Mouse (Mus musculus): ENCODE results near the gene Krt20. TPM values are rescaled to one million over a fixed set of nuclear protein-coding genes. Genes with fewer than 3 reads are reported as not detected.
A peak's percentile ranks its signal among the peaks of the same experiment; 100 is the strongest.

Krt20 gene
- polyA plus RNA-seq, 1 experiment, result not detected

GRCm38 (mm10) chr11:99464836-99465235 is 26.9 kb upstream of the Krt20 start:
- no peaks in the 10 kb centered on the region for H3K4me1 ChIP-seq (ENCODE audit: control insufficient read depth, insufficient read depth, low read length)
- no peaks in the 10 kb centered on the region for H3K27me3 ChIP-seq (ENCODE audit: control insufficient read depth, insufficient read depth, low read length)
- DNase-seq, result peak; percentile 62 to 75
- H3K4me3 ChIP-seq (replicated peaks; ENCODE audit: insufficient read depth, low read depth, low read length), result no peak overlapping the region
- 9% methylated on average over 5 of the region's 5 CpGs for WGBS
- no peak overlapping the region for H3K27ac ChIP-seq (ENCODE audit: insufficient read depth, low read length)
- TF ChIP-seq POLR2A (IDR thresholded peaks at IDR 0.05; ENCODE audit: borderline replicate concordance, insufficient read depth, low read length), result no peak
- peak; percentile 82 for TF ChIP-seq CTCF (IDR thresholded peaks at IDR 0.05; ENCODE audit: borderline replicate concordance, insufficient read depth, low read depth, low read length)

GRCm38 (mm10) chr11:99463155-99463554 is 25.2 kb upstream of the Krt20 start:
- Histone ChIP-seq H3K27me3 (ENCODE audit: control insufficient read depth, insufficient read depth, low read length) (no peaks in the 10 kb centered on the region), H3K4me3 (replicated peaks; ENCODE audit: insufficient read depth, low read depth, low read length) (no peak overlapping the region), H3K27ac (ENCODE audit: insufficient read depth, low read length) (no peak overlapping the region), H3K4me1 (ENCODE audit: control insufficient read depth, insufficient read depth, low read length) (no peaks in the 10 kb centered on the region)
- DNase-seq, result peak; percentile 18 to 57
- 11% methylated on average over 8 of the region's 8 CpGs for WGBS
- TF ChIP-seq POLR2A (IDR thresholded peaks at IDR 0.05; ENCODE audit: borderline replicate concordance, insufficient read depth, low read length), result no peak
- TF ChIP-seq CTCF (IDR thresholded peaks at IDR 0.05; ENCODE audit: borderline replicate concordance, insufficient read depth, low read depth, low read length), result peak; percentile 84

- Histone ChIP-seq H3K27me3 (ENCODE audit: control insufficient read depth, insufficient read depth, low read length) (no peaks in the 10 kb centered on the region), H3K4me3 (replicated peaks; ENCODE audit: insufficient read depth, low read depth, low read length) (no peak overlapping the region), H3K27ac (ENCODE audit: insufficient read depth, low read length) (no peak overlapping the region), H3K4me1 (ENCODE audit: control insufficient read depth, insufficient read depth, low read length) (no peaks in the 10 kb centered on the region)
- TF ChIP-seq CTCF (IDR thresholded peaks at IDR 0.05; ENCODE audit: borderline replicate concordance, insufficient read depth, low read depth, low read length) (no peak), POLR2A (IDR thresholded peaks at IDR 0.05; ENCODE audit: borderline replicate concordance, insufficient read depth, low read length) (no peak)
- no peak for DNase-seq
- 66% methylated on average over 7 of the region's 7 CpGs for WGBS
Measured at GRCm38 (mm10) chr11:99461736-99462135, 23.8 kb upstream of the Krt20 start.

GRCm38 (mm10) chr11:99458887-99459286 is 20.9 kb upstream of the Krt20 start:
- Histone ChIP-seq H3K4me3 (replicated peaks; ENCODE audit: insufficient read depth, low read depth, low read length) (no peak overlapping the region), H3K27me3 (ENCODE audit: control insufficient read depth, insufficient read depth, low read length) (no peaks in the 10 kb centered on the region), H3K27ac (ENCODE audit: insufficient read depth, low read length) (no peak overlapping the region), H3K4me1 (ENCODE audit: control insufficient read depth, insufficient read depth, low read length) (no peaks in the 10 kb centered on the region)
- DNase-seq, result no peak
- no peak for TF ChIP-seq CTCF (IDR thresholded peaks at IDR 0.05; ENCODE audit: borderline replicate concordance, insufficient read depth, low read depth, low read length)
- TF ChIP-seq POLR2A (IDR thresholded peaks at IDR 0.05; ENCODE audit: borderline replicate concordance, insufficient read depth, low read length), result no peak
- 70% methylated on average over 7 of the region's 7 CpGs for WGBS

GRCm38 (mm10) chr11:99454759-99455158 is 16.8 kb upstream of the Krt20 start:
- H3K4me1 ChIP-seq (ENCODE audit: control insufficient read depth, insufficient read depth, low read length), result no peaks in the 10 kb centered on the region
- H3K4me3 ChIP-seq (replicated peaks; ENCODE audit: insufficient read depth, low read depth, low read length), result no peak overlapping the region
- TF ChIP-seq CTCF (IDR thresholded peaks at IDR 0.05; ENCODE audit: borderline replicate concordance, insufficient read depth, low read depth, low read length) (no peak), POLR2A (IDR thresholded peaks at IDR 0.05; ENCODE audit: borderline replicate concordance, insufficient read depth, low read length) (no peak)
- no peak for DNase-seq
- H3K27me3 ChIP-seq (ENCODE audit: control insufficient read depth, insufficient read depth, low read length), result no peaks in the 10 kb centered on the region
- H3K27ac ChIP-seq (ENCODE audit: insufficient read depth, low read length), result no peak overlapping the region
- 63% methylated on average over 10 of the region's 10 CpGs for WGBS

- H3K4me3 ChIP-seq (replicated peaks; ENCODE audit: insufficient read depth, low read depth, low read length), result no peak overlapping the region
- H3K4me1 ChIP-seq (ENCODE audit: control insufficient read depth, insufficient read depth, low read length), result no peaks in the 10 kb centered on the region
- DNase-seq, result no peak
- no peak overlapping the region for H3K27ac ChIP-seq (ENCODE audit: insufficient read depth, low read length)
- 87% methylated on average over 4 of the region's 4 CpGs for WGBS
- TF ChIP-seq CTCF (IDR thresholded peaks at IDR 0.05; ENCODE audit: borderline replicate concordance, insufficient read depth, low read depth, low read length), result no peak
- TF ChIP-seq POLR2A (IDR thresholded peaks at IDR 0.05; ENCODE audit: borderline replicate concordance, insufficient read depth, low read length), result no peak
- no peaks in the 10 kb centered on the region for H3K27me3 ChIP-seq (ENCODE audit: control insufficient read depth, insufficient read depth, low read length)
Measured at GRCm38 (mm10) chr11:99454044-99454443, 16.1 kb upstream of the Krt20 start.

GRCm38 (mm10) chr11:99448769-99449168 is 10.8 kb upstream of the Krt20 start:
- no peak overlapping the region for H3K4me3 ChIP-seq (replicated peaks; ENCODE audit: insufficient read depth, low read depth, low read length)
- H3K4me1 ChIP-seq (ENCODE audit: control insufficient read depth, insufficient read depth, low read length), result no peaks in the 10 kb centered on the region
- 70% methylated on average over 2 of the region's 2 CpGs for WGBS
- no peak for DNase-seq
- no peaks in the 10 kb centered on the region for H3K27me3 ChIP-seq (ENCODE audit: control insufficient read depth, insufficient read depth, low read length)
- no peak for TF ChIP-seq POLR2A (IDR thresholded peaks at IDR 0.05; ENCODE audit: borderline replicate concordance, insufficient read depth, low read length)
- no peak for TF ChIP-seq CTCF (IDR thresholded peaks at IDR 0.05; ENCODE audit: borderline replicate concordance, insufficient read depth, low read depth, low read length)
- no peak overlapping the region for H3K27ac ChIP-seq (ENCODE audit: insufficient read depth, low read length)

- WGBS, result 68% methylated on average over 8 of the region's 8 CpGs
- no peaks in the 10 kb centered on the region for H3K27me3 ChIP-seq (ENCODE audit: control insufficient read depth, insufficient read depth, low read length)
- H3K4me1 ChIP-seq (ENCODE audit: control insufficient read depth, insufficient read depth, low read length), result no peaks in the 10 kb centered on the region
- no peak overlapping the region for H3K27ac ChIP-seq (ENCODE audit: insufficient read depth, low read length)
- DNase-seq, result no peak
- no peak overlapping the region for H3K4me3 ChIP-seq (replicated peaks; ENCODE audit: insufficient read depth, low read depth, low read length)
- TF ChIP-seq CTCF (IDR thresholded peaks at IDR 0.05; ENCODE audit: borderline replicate concordance, insufficient read depth, low read depth, low read length) (no peak), POLR2A (IDR thresholded peaks at IDR 0.05; ENCODE audit: borderline replicate concordance, insufficient read depth, low read length) (no peak)
Measured at GRCm38 (mm10) chr11:99441220-99441619, 3.3 kb upstream of the Krt20 start.
